Mouse (Mus musculus) intestine, postnatal 0 days (tissue): ENCODE measurements around the gene Peak1. TPM values are rescaled to one million over a fixed set of nuclear protein-coding genes. Genes with fewer than 3 reads are reported as not detected.
A peak's percentile ranks its signal among the peaks of the same experiment; 100 is the strongest.

ENCODE experiments used
- ATAC-seq: fragments of 200-750 bp; cut with Nextera tagmentation; 2 replicates; pipeline ENCODE4 v1.8.0; 2017; ENCODE audit warnings: mild to moderate bottlenecking, moderate TSS enrichment, moderate library complexity
- H3K27ac ChIP-seq: fragments of 300-500 bp; sonication (generic); 2 replicates; pipeline ENCODE4 v1.5.1; 2014; ENCODE audit warnings: mild to moderate bottlenecking, low read depth, low read length, moderate library complexity
- H3K27me3 ChIP-seq: fragments of 300-500 bp; sonication (generic); replicated peaks from 2 replicates; pipeline ENCODE4 v1.6.1; 2014; ENCODE audit warnings: low read length, mixed read lengths; ENCODE audit not compliant: control insufficient read depth, insufficient read depth
- H3K36me3 ChIP-seq: fragments of 300-500 bp; sonication (generic); 2 replicates; pipeline ENCODE4 v1.6.1; 2014; ENCODE audit warnings: mild to moderate bottlenecking, moderate library complexity; ENCODE audit not compliant: control insufficient read depth, insufficient read depth
- H3K4me1 ChIP-seq: fragments of 300-500 bp; sonication (generic); replicated peaks from 2 replicates; pipeline ENCODE4 v1.6.1; 2014; ENCODE audit warnings: antibody characterized with exemption, low read length, mixed read lengths; ENCODE audit not compliant: control insufficient read depth, insufficient read depth
- H3K4me2 ChIP-seq: fragments of 300-500 bp; sonication (generic); replicated peaks from 2 replicates; pipeline ENCODE4 v1.6.1; 2014; ENCODE audit warnings: low read depth, mild to moderate bottlenecking, moderate library complexity
- H3K4me3 ChIP-seq: fragments of 300-500 bp; sonication (generic); 2 replicates; pipeline ENCODE4 v1.5.1; 2014; ENCODE audit warnings: low read depth, low read length
- H3K9ac ChIP-seq: fragments of 300-500 bp; sonication (generic); 2 replicates; pipeline ENCODE4 v1.6.1; 2014; ENCODE audit warnings: mild to moderate bottlenecking, low read depth, low read length
- H3K9me3 ChIP-seq: fragments of 300-500 bp; sonication (generic); 2 replicates; pipeline ENCODE4 v1.6.1; 2016; ENCODE audit warnings: mixed run types; ENCODE audit not compliant: control insufficient read depth
- CTCF ChIP-seq: sonication (generic); IDR thresholded peaks from 2 replicates; pipeline ENCODE4 v1.5.1; 2016; ENCODE audit warnings: low read depth, mild to moderate bottlenecking, control low read depth, antibody characterized with exemption, moderate library complexity
- WGBS: fragments of 180-500 bp; shearing (Covaris S2); extraction: QIAGEN DNeasy Blood & Tissue Kit; methylation state at CpG from one replicate; pipeline ENCODE4 v1.1.7; 2014; 5-methylcytosine and 5-hydroxymethylcytosine counted together
- polyA plus RNA-seq: library from polyadenylated mRNA; unstranded; fragments of >200 nt; fragmentation: Nextera tagmentation; extraction: Ambion mirVana; gene quantifications from 2 replicates; pipeline ENCODE4 v1.2.1, GENCODE M21; 2015

Gene Peak1
- polyA plus RNA-seq, 1 experiment from 2014 or later: 5.9 TPM

GRCm38 (mm10) chr9:56218860-56219259 is 199.0 kb downstream of the Peak1 start:
- Histone ChIP-seq H3K27me3 (no peaks in the 10 kb centered on the region), H3K27ac (no peak overlapping the region), H3K9me3 (no peaks in the 10 kb centered on the region), H3K4me2 (no peak overlapping the region), H3K36me3 (peaks cover 7% of the 10 kb centered on the region; the same call in 1 of the 2 replicates), H3K4me1 (no peaks in the 10 kb centered on the region; the same call in 1 of the 2 replicates), H3K9ac (no peak overlapping the region), H3K4me3 (no peak overlapping the region)
- 90% methylated on average over 2 of the region's 2 CpGs for WGBS
- no peak for TF ChIP-seq CTCF
- no peak for ATAC-seq

- Histone ChIP-seq H3K9ac (no peak overlapping the region), H3K9me3 (no peaks in the 10 kb centered on the region), H3K4me1 (no peaks in the 10 kb centered on the region; the same call in 1 of the 2 replicates), H3K4me2 (no peak overlapping the region), H3K27ac (no peak overlapping the region), H3K4me3 (no peak overlapping the region), H3K36me3 (peaks cover 7% of the 10 kb centered on the region; the same call in 1 of the 2 replicates), H3K27me3 (no peaks in the 10 kb centered on the region)
- no peak for ATAC-seq
- 90% methylated on average over 2 of the region's 2 CpGs for WGBS
- TF ChIP-seq CTCF: no peak
Observed at GRCm38 (mm10) chr9:56218043-56218442, 199.8 kb downstream of the Peak1 start.

- Histone ChIP-seq H3K27me3 (no peaks in the 10 kb centered on the region), H3K4me3 (no peak overlapping the region), H3K4me1 (no peaks in the 10 kb centered on the region; the same call in 1 of the 2 replicates), H3K4me2 (no peak overlapping the region), H3K36me3 (peaks cover 3% of the 10 kb centered on the region; the same call in 1 of the 2 replicates), H3K9me3 (no peaks in the 10 kb centered on the region), H3K27ac (no peak overlapping the region), H3K9ac (no peak overlapping the region)
- no peak for ATAC-seq
- WGBS: 82% methylated on average over 1 of the region's 1 CpGs
- TF ChIP-seq CTCF: no peak
Observed at GRCm38 (mm10) chr9:56217386-56217785, 200.5 kb downstream of the Peak1 start.

GRCm38 (mm10) chr9:56213451-56214291 is 204.2 kb downstream of the Peak1 start:
- no peak for ATAC-seq
- Histone ChIP-seq H3K4me2 (no peak overlapping the region; the same call in 1 of the 2 replicates), H3K4me3 (no peak overlapping the region), H3K4me1 (no peaks in the 10 kb centered on the region; the same call in 1 of the 2 replicates), H3K27me3 (no peaks in the 10 kb centered on the region), H3K36me3 (no peaks in the 10 kb centered on the region; the same call in 1 of the 2 replicates), H3K9me3 (no peaks in the 10 kb centered on the region), H3K27ac (no peak overlapping the region), H3K9ac (no peak overlapping the region)
- TF ChIP-seq CTCF: peak; percentile 95
- WGBS: 31% methylated on average over 11 of the region's 11 CpGs

GRCm38 (mm10) chr9:56208817-56209216 is 209.1 kb downstream of the Peak1 start:
- Histone ChIP-seq H3K36me3 (peaks cover 33% of the 10 kb centered on the region), H3K9ac (no peak overlapping the region), H3K9me3 (no peaks in the 10 kb centered on the region), H3K4me3 (no peak overlapping the region), H3K27me3 (no peaks in the 10 kb centered on the region), H3K27ac (no peak overlapping the region), H3K4me2 (no peak overlapping the region), H3K4me1 (no peaks in the 10 kb centered on the region)
- TF ChIP-seq CTCF: no peak
- 83% methylated on average over 8 of the region's 8 CpGs for WGBS
- ATAC-seq: no peak

GRCm38 (mm10) chr9:56207516-56207915 is 210.4 kb downstream of the Peak1 start:
- Histone ChIP-seq H3K9me3 (no peaks in the 10 kb centered on the region), H3K36me3 (peaks cover 33% of the 10 kb centered on the region), H3K4me2 (no peak overlapping the region), H3K27me3 (no peaks in the 10 kb centered on the region), H3K9ac (no peak overlapping the region), H3K4me1 (no peaks in the 10 kb centered on the region), H3K27ac (no peak overlapping the region), H3K4me3 (no peak overlapping the region)
- no peak for TF ChIP-seq CTCF
- WGBS: 72% methylated on average over 5 of the region's 5 CpGs
- ATAC-seq: no peak
